Mouse (Mus musculus): ENCODE results near the gene Fto.

Gene Fto

DNA sequence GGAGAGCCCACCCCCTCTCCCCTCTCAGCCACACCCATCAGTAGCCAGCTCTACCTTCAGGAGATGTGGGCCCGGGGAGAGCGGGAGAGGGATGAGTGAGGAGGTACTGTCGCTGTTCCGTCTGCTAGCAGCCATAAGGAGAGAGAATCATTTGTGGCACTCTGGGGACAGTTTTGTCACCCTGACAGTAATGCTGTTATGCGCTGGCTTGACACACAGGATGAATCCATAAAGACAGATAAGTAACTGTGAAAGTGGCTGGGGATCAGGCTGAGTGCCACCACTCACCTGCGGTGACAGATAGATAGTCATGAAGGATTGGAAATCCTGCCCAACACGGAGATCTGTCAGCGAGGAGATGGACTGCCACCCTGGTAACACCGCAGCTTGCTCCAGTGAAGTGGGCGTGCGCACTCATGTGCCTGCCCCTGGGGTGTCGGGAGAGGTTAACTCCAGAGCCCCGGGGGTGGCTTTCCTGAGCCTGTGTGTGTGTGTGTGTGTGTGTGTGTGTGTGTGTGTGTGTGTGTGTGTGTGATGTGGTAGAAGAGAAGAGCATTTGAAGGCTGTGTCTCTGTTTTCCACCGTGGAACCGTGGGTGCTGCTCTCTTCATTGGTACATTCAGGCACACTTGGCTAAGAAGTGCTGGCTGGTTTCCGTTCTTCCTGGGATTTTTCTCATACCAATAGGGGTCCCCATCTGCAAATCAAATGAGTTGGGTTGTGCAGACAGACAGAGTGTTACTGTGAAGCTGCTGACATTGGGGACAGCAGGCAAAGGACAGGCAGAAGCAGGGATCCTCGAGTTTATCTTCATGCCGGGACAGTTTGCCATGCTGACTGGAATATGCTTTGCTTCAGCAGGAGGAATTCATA lies 312.6 kb downstream of the Fto start:
- DNase-seq: no peak

DNA sequence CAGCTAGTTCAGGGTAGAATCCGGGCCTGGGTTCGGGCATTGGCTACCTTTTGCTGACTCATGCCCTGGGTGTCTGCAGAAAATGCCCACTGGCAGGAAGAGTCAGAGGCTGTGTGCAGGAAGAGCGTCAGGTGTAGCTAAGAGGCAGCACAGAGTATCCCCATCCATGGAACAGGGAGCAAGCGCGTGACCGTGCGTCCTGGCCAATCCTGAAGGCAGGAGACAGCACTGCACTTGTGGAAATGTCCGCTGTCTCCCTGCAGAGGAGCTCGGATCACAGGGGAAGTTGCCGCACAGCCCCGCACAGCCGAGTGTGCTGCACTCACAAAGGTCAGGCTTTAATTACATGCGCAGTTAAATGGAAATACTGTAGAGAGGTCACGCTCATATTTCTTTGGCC lies 316.3 kb downstream of the Fto start:
- DNase-seq: peak; percentile 39

DNA sequence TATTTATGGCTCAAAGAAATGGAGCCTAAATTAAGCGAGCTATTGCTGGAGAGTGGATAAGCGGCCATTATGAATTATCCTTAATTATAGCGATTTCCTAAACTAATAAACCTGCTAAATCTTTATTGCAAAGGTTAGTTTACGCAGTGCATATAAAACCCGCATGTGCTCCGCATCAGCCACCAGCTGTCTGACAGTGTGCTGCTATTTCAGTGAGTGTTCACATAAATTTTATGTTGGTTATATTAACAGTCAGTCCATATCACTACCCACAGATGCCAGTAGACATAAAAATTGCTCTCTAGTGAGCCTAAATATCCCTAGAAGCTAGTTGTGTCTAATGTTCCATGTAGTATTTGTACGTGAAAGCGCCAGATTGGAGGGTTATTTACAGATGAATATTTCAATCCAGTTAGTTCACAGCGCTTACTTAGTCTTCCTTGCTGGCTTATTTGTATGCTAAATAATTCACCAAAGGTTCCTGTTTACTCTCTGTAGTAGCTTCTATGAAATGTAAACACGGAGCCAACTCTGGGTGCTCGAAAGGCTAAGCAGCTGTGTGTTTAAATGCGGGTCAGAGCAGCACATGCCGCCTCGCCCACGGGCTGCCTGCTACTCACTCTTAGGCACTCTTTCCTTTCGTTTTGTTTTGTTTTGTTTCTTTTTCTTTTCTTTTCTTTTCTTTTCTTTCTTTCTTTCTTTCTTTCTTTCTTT lies 317.2 kb downstream of the Fto start:
- no peak for DNase-seq

- no peak for DNase-seq
These were observed 319.1 kb downstream of the Fto start for GRCm38 (mm10) chr8:91632411-91632810.

GRCm38 (mm10) chr8:91635406-91635805 lies 322.1 kb downstream of the Fto start:
- no peak for DNase-seq

DNA sequence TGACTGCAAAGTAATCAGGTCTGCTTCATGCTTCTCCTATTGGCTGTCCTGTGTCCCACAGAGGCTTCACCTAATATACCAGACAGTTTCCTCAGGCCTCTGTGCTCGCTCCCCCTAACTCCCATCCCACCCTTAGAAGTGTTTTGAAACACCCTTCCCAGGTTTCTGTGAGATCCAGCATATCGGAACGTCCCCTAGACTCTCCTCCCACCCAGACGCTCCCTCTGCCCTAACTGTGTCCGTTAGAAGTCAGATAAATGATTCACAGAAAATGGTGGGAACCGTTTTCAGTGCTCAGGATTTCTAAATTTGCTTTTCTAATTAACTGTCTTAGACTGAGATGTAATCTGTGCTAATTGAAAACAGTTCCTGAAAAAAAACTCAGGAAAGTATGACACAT lies 323.6 kb downstream of the Fto start:
- no peak for DNase-seq

GRCm38 (mm10) chr8:91637684-91638083 lies 324.4 kb downstream of the Fto start:
- DNase-seq: no peak

DNA sequence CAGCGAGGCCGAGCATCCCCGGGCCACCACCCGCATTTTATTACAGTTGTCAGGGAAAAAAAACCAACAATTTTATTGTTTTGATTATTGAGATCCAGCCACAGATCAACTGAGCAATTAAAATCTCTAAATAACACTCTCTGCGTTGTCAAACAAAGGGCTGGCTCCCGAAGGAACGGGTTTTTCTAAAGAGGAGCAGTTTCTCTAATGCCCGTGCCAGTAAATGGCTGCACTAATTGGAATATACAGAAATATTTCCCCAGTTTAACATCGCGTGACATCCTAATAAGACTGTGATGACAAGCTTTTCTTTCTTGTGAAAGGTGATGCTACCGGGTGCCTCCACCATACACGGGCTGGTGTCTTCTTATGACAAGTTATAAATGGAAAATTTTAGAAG lies 324.9 kb downstream of the Fto start:
- DNase-seq: no peak

DNA sequence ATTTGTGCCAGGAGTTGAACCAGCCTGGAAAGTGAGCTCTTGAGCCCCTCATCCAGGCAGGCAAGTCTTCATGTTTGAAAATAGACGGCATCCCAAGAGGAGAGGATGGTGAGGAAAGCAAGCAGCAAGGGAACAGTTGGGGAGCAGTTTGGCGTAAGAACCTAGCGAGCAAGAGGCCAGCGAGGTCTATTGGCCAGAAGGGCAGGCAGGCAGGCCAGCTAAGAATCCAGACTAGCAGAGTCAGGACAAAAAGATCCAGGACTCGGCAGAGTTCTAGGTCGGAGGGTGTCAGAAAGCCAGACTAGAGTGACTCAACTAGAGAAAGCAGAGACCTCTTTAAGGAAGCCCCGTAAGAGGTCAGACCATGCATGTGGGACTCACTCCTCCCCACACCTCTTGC lies 327.1 kb downstream of the Fto start:
- no peak for DNase-seq

DNA sequence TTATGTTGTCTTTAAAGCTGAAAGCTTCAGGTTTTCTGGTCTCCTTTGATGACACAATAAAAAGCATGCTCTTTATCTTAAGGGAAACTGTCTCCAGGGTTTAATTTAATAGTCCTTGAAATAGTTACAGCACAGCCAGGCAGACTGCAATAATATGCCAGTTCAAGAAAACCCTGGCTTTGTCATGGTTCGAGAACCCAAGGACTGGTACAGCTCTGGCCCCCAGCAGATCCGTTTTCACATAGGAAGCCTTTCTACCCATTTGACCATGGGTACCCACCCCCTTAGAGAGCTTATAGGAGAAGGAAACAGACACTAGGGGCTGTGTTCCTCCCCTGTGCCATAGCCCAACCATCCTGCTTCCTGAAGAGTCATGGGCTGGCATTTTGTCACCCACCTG lies 332.2 kb downstream of the Fto start:
- no peak for DNase-seq

DNA sequence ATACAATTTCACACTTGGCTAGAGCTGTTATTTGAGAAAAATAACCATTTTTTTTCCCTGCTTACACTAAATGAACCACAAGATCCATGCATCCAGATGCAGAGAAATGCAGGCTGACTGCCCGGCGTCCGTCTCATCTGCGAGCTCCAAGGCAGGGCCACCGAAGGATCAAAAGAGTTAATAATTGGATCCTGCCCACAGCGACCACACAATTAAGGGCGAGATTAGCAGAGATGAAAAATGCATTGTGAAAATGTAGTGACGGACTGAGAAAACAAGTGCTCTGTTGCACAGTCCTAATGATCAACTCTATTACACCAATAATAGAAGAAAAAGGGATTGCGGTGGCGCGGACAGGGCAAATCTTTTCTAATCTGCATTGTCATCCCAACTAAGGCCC lies 334.6 kb downstream of the Fto start:
- DNase-seq: no peak

DNA sequence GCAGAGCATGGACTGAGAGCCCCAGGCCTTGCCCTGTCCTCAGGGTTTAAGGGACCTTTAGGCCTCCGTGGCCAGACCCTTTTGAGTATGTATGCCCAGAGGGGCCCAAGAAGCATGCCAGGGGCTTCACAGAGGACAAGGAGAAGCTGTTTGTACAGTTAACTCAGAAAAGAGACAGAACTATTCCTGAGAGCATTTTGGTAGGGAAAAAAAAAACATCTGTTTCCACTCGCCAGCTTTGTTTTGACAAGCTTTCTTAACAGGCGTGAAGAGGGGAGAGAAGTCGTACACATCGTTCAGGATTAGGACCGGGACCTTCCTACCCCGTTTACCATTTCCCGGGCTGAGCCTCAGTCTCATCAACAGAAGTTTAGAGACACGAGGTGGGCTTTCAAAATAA lies 335.5 kb downstream of the Fto start:
- no peak for DNase-seq

- DNase-seq: no peak
These were observed 340.2 kb downstream of the Fto start for GRCm38 (mm10) chr8:91653561-91653960.

GRCm38 (mm10) chr8:91657381-91657780 lies 344.1 kb downstream of the Fto start:
- peak; percentile 47 for DNase-seq

DNA sequence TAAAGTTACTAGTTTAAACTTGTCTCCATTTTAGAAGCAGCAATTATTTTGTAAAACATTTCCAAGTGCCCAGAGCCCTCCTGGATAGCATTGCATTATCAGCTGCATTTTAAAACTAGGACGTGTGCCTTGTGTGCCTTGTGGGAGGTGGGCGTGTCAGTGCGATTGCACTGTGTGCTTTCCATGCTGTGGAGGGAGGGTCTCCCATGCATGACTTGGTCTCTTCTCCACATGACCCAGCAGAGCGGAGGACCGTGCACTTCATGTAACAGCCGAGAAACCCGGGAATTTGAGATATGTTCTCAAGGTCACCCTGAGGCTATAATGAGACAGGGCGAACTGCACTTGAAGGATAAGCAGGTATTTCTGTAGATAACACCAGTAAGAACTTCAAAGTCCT lies 347.6 kb downstream of the Fto start:
- DNase-seq: no peak

GRCm38 (mm10) chr8:91669461-91670071 lies 356.2 kb downstream of the Fto start:
- no peak for DNase-seq

DNA sequence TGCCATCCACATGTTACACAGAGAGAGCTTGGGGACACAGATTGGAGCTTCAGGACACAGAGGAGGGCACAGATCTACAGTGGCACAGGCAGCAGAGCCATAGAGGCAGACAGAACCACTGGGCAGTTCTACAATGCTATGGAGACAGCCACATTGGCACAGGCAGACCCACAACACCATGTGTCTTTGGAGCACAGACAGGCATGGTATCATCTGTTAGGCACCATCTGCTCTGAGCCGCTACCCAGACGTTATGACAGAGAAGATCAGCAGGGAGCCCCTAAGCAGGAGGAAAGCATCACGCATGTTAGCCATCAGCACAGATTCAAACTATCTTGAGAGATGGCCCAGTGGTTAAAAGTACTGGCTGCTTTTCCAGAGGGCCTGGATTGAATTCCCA lies 363.6 kb downstream of the Fto start:
- DNase-seq: no peak

GRCm38 (mm10) chr8:91679451-91679850 lies 366.1 kb downstream of the Fto start:
- no peak for DNase-seq

- no peak for DNase-seq
These were observed 366.8 kb downstream of the Fto start for GRCm38 (mm10) chr8:91680125-91680524.

GRCm38 (mm10) chr8:91684596-91685317 lies 371.4 kb downstream of the Fto start:
- no peak for DNase-seq

- no peak for DNase-seq
These were observed 372.1 kb downstream of the Fto start for GRCm38 (mm10) chr8:91685408-91685807.

DNA sequence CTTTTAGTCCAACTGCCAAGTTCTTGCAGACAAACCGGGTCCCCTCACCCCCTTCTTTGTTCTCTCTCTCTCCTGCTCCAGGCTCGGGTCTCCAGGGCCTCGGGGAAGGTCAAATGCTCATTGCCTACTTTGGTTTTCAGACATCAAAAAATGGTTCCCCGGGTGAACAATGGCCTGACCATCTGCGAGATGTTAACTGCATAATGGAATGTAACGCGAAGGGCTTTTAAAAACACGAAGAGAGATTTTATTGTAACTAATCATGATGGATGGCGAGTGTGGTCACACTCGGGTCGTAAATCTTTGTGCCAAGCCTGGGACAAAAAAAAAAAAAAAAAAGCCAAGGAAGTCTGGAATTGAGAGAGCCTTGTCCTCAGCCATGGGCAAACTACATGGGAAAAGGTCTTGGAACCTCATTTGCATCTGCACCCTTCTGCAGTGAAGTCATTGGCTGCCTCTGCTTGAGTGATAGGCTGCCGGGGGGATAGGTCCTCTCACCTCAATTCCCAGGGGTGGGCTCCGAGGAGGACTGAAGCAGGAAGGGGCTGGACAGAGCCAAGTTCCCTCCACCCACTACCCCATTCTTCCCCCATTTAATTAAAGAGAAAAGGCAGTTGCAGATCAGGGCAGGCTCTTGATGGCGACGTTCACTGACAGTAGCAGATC lies 378.9 kb downstream of the Fto start:
- DNase-seq: no peak

GRCm38 (mm10) chr8:91706533-91706932 lies 393.2 kb downstream of the Fto start:
- DNase-seq: no peak

Data from kidney, adult 11 months (tissue).